In the genomic region with DNA sequence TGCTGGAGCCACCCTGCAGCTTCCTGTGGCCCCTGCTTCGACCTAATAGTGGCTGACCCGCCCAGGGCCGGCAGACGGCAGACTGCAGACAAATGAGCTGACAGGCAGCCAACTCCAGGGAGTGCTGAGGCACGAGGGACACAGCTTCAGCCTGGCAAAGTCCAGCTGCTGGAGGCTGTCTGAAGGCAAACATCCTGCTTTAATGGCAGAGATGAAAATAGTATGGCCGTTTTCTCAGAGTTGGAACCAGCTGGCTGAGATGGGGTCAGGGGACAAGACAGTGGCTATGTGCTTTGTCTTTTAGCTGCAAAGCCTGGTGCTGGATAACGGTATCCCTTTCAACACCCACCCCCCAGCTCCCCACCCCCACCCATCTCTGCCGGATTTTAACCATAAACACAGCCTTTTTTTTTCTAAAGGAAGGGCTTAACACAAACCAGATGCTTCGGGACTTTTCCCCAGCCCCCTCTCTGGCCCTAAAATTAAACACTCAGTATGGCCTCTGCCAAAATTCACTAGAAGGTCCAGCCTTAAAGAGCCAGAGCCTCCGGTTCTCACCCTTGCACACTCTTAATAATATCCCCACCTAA, we compare ENCODE assay signal across 8 mouse cellular contexts. TPM values are rescaled to one million over a fixed set of nuclear protein-coding genes. Genes with fewer than 3 reads are reported as not detected.
DNase-seq lines count a peak whose midpoint lies in the region; ATAC-seq and TF ChIP-seq lines count a peak whose summit lies in the region.

No protein-coding gene starts in this region.

- peak in 1 of 2 experiments; percentile 11 for DNase-seq in spleen, adult 2 months (ENCODE audit: low read depth in 1 of 2, low spot score in 2 of 2)
- DNase-seq in spleen, adult 12 weeks (ENCODE audit: low spot score), result no peak
- DNase-seq in forebrain, embryonic 11.5 days (ENCODE audit: low spot score), result peak; percentile 60
- DNase-seq in kidney, postnatal 10 days, result peak; percentile 96

- no peaks in the 10 kb centered on the region for H3K36me3 ChIP-seq in spleen, adult 2 months (ENCODE audit: control insufficient read depth, insufficient read depth, low read length)
- no peaks in the 10 kb centered on the region for H3K36me3 ChIP-seq in forebrain, embryonic 11.5 days (ENCODE audit: control insufficient read depth, insufficient read depth, low read length)
- H3K36me3 ChIP-seq in heart, embryonic 15.5 days, result peaks cover 10% of the 10 kb centered on the region; the same call in 1 of the 2 replicates
- H3K36me3 ChIP-seq in liver, embryonic 15.5 days (replicated peaks), result no peaks in the 10 kb centered on the region
- no peaks in the 10 kb centered on the region for H3K36me3 ChIP-seq in neural tube, embryonic 14.5 days (ENCODE audit: control insufficient read depth, insufficient read depth, low read length)

- H3K27me3 ChIP-seq in spleen, adult 2 months (ENCODE audit: control insufficient read depth, insufficient read depth, low read length), result no peaks in the 10 kb centered on the region
- H3K27me3 ChIP-seq in forebrain, embryonic 11.5 days (ENCODE audit: control insufficient read depth, insufficient read depth, low read length), result no peaks in the 10 kb centered on the region
- H3K27me3 ChIP-seq in heart, embryonic 15.5 days, result no peaks in the 10 kb centered on the region
- H3K27me3 ChIP-seq in liver, embryonic 15.5 days, result no peaks in the 10 kb centered on the region
- no peaks in the 10 kb centered on the region for H3K27me3 ChIP-seq in neural tube, embryonic 14.5 days (ENCODE audit: control insufficient read depth, insufficient read depth, low read length)

- H3K4me3 ChIP-seq in spleen, adult 2 months (ENCODE audit: extremely low read depth, insufficient read depth, insufficient read length), result no peak overlapping the region
- no peak overlapping the region for H3K4me3 ChIP-seq in forebrain, embryonic 11.5 days (ENCODE audit: low read depth, low read length)
- no peak overlapping the region for H3K4me3 ChIP-seq in heart, embryonic 15.5 days
- H3K4me3 ChIP-seq in liver, embryonic 15.5 days (replicated peaks), result no peak overlapping the region
- no peak overlapping the region for H3K4me3 ChIP-seq in neural tube, embryonic 14.5 days (ENCODE audit: low read depth, low read length)

- no peak for TF ChIP-seq POLR2A in spleen, adult 2 months (IDR thresholded peaks at IDR 0.05; ENCODE audit: low read depth, low read length)

- TF ChIP-seq CTCF in spleen, adult 2 months (IDR thresholded peaks at IDR 0.05; ENCODE audit: extremely low read depth, insufficient read depth, insufficient read length, insufficient replicate concordance), result no peak

- H3K4me2 ChIP-seq in forebrain, embryonic 11.5 days (ENCODE audit: low read depth, low read length, severe bottlenecking), result no peak overlapping the region
- H3K4me2 ChIP-seq in heart, embryonic 15.5 days, result peak overlapping the region; percentile 52
- peak overlapping the region; percentile 29; the same call in 1 of the 2 replicates for H3K4me2 ChIP-seq in liver, embryonic 15.5 days
- H3K4me2 ChIP-seq in neural tube, embryonic 14.5 days (ENCODE audit: low read depth, low read length), result no peak overlapping the region; the same call in 1 of the 2 replicates

- peak overlapping the region; percentile 10; the same call in 1 of the 2 replicates for H3K9ac ChIP-seq in forebrain, embryonic 11.5 days (ENCODE audit: low read length)
- peak overlapping the region; percentile 35; the same call in 1 of the 2 replicates for H3K9ac ChIP-seq in heart, embryonic 15.5 days
- no peak overlapping the region for H3K9ac ChIP-seq in liver, embryonic 15.5 days
- no peak overlapping the region for H3K9ac ChIP-seq in neural tube, embryonic 14.5 days (replicated peaks; ENCODE audit: low read depth, low read length)

- 25% methylated on average over 10 of the region's 10 CpGs for WGBS in spleen, adult 2 months
- 7% methylated on average over 10 of the region's 10 CpGs for WGBS in forebrain, embryonic 11.5 days
- 2% methylated on average over 10 of the region's 10 CpGs for WGBS in heart, embryonic 15.5 days
- WGBS in liver, embryonic 15.5 days (ENCODE audit: insufficient replicate concordance), result 10% methylated on average over 10 of the region's 10 CpGs
- WGBS in neural tube, embryonic 14.5 days, result 5% methylated on average over 10 of the region's 10 CpGs

- peaks cover 3% of the 10 kb centered on the region; the same call in 1 of the 2 replicates for H3K4me1 ChIP-seq in spleen, adult 2 months (ENCODE audit: control insufficient read depth, insufficient read depth, insufficient read length)
- H3K4me1 ChIP-seq in forebrain, embryonic 11.5 days (replicated peaks; ENCODE audit: control insufficient read depth, insufficient read depth, low read length), result peaks cover 18% of the 10 kb centered on the region
- peaks cover 77% of the 10 kb centered on the region for H3K4me1 ChIP-seq in heart, embryonic 15.5 days (replicated peaks)
- peaks cover 56% of the 10 kb centered on the region for H3K4me1 ChIP-seq in liver, embryonic 15.5 days (replicated peaks)
- H3K4me1 ChIP-seq in neural tube, embryonic 14.5 days (ENCODE audit: control insufficient read depth, insufficient read depth, low read length), result peaks cover 19% of the 10 kb centered on the region

- 0 out of 2 replicates have a peak, but pooled peaks have one; percentile 30 for ATAC-seq in forebrain, embryonic 11.5 days (replicated peaks; ENCODE audit: low FRiP score)
- ATAC-seq in heart, embryonic 15.5 days (replicated peaks; ENCODE audit: insufficient number of reproducible peaks, insufficient read depth, low FRiP score, low read depth), result peak; percentile 85
- peak; percentile 77 for ATAC-seq in liver, embryonic 15.5 days (ENCODE audit: insufficient read depth)
- peak; percentile 57; the same call in 1 of the 2 replicates for ATAC-seq in neural tube, embryonic 14.5 days (ENCODE audit: low read depth)
- no peak for ATAC-seq in activated CD4-positive, CD25-positive, alpha-beta regulatory T cell, adult 4 months

- peak overlapping the region; percentile 54; the same call in 1 of the 2 replicates for H3K27ac ChIP-seq in spleen, adult 2 months (ENCODE audit: insufficient read depth, low read length)
- peak overlapping the region; percentile 47; the same call in 1 of the 2 replicates for H3K27ac ChIP-seq in forebrain, embryonic 11.5 days (ENCODE audit: low read depth, low read length)
- peak overlapping the region; percentile 94 for H3K27ac ChIP-seq in heart, embryonic 15.5 days
- H3K27ac ChIP-seq in liver, embryonic 15.5 days (replicated peaks), result peak overlapping the region; percentile 81
- peak overlapping the region; percentile 69 for H3K27ac ChIP-seq in neural tube, embryonic 14.5 days (ENCODE audit: low read depth, low read length)

- H3K9me3 ChIP-seq in forebrain, embryonic 11.5 days (ENCODE audit: control insufficient read depth, low read length), result no peaks in the 10 kb centered on the region; the same call in 1 of the 2 replicates
- no peaks in the 10 kb centered on the region for H3K9me3 ChIP-seq in heart, embryonic 15.5 days (replicated peaks)
- no peaks in the 10 kb centered on the region for H3K9me3 ChIP-seq in liver, embryonic 15.5 days (replicated peaks)
- H3K9me3 ChIP-seq in neural tube, embryonic 14.5 days (ENCODE audit: control insufficient read depth, low read length), result no peaks in the 10 kb centered on the region

RNA-seq across cellular contexts. Expression of gene Actn1, which starts 30.0 kb away (rescaled TPM):
- 81.7 and 84.7 TPM in 2 replicates for polyA plus RNA-seq in spleen, adult 2 months (2012; rRNA removed)
- 27.2 and 29.5 TPM in 2 replicates for polyA plus RNA-seq in forebrain, embryonic 11.5 days (2014; fragmentation: Nextera tagmentation; extraction: Ambion mirVana)
- 29.2 and 42.3 TPM in 2 replicates for polyA plus RNA-seq in heart, embryonic 15.5 days (2015; fragmentation: Nextera tagmentation; extraction: Ambion mirVana)
- polyA plus RNA-seq in liver, embryonic 15.5 days (2015; fragmentation: Nextera tagmentation; extraction: Ambion mirVana), result 7.9 and 9.4 TPM in 2 replicates
- polyA plus RNA-seq in neural tube, embryonic 14.5 days (2014; fragmentation: Nextera tagmentation; extraction: Ambion mirVana), result 10.3 and 11.0 TPM in 2 replicates
- 10 to 100 TPM; 31.8 to 34.3 TPM for polyA plus RNA-seq in activated CD4-positive, CD25-positive, alpha-beta regulatory T cell, adult 4 months (2017; shearing (Covaris generic))

Comparison
In these comparisons a context has a peak if more than half of its experiments do, and no peak if none do; other contexts are left out.
1. H3K4me2 ChIP-seq: peak in heart, embryonic 15.5 days (single experiment) and liver, embryonic 15.5 days (single experiment); none in forebrain, embryonic 11.5 days (single experiment) and neural tube, embryonic 14.5 days (single experiment).
2. H3K9ac ChIP-seq: peak in forebrain, embryonic 11.5 days (single experiment) and heart, embryonic 15.5 days (single experiment); none in liver, embryonic 15.5 days (single experiment) and neural tube, embryonic 14.5 days (single experiment).
3. Peak in every context shown above with its lines, with median percentiles within 50 percentile points of each other: H3K27ac ChIP-seq.